Mouse (Mus musculus): Measurements from ENCODE around the gene Prss43.

GRCm38 (mm10) chr9:110871030-110871429 lies 44.5 kb downstream of the Prss43 start:
- TF ChIP-seq CTCF (conservative IDR thresholded peaks at IDR 0.05; ENCODE audit: low read length) (peak; percentile 96), NANOG (IDR thresholded peaks at IDR 0.05; ENCODE audit: borderline replicate concordance, low read length) (no peak)

Data from E14TG2a.4 (cell line).